Mouse (Mus musculus) adrenal gland, postnatal 36 days (tissue): ENCODE measurements around the gene Pak3. TPM values are rescaled to one million over a fixed set of nuclear protein-coding genes. Genes with fewer than 3 reads are reported as not detected.

Experiments used
- DNase-seq, 2 experiments: peaks; one replicate each; pipeline ENCODE4 v3.0.0; 2021; ENCODE audit warnings: mixed read lengths in 1 of 2
- microRNA-seq: library from miRNA; unstranded; fragments of <30 nt; microRNA quantifications from one replicate; pipeline ENCODE4 v1.2.0, GENCODE M21; 2021
- total RNA-seq, 2 experiments: library from RNA; stranded (reverse); gene quantifications; 2 replicates each; pipeline ENCODE4 v1.2.3; 2021

Gene Pak3
- total RNA-seq, 2 experiments from 2014 or later = 19.6 to 35.2 TPM

- peak; percentile 30 to 42 for DNase-seq
These were observed 146.1 kb downstream of the Pak3 start for GRCm38 (mm10) chrX:143664221-143665150.

GRCm38 (mm10) chrX:143665771-143666170, 147.4 kb downstream of the Pak3 start:
- no peak for DNase-seq

GRCm38 (mm10) chrX:143666991-143667390, 148.6 kb downstream of the Pak3 start:
- no peak for DNase-seq

GRCm38 (mm10) chrX:143668242-143668641, 149.9 kb downstream of the Pak3 start:
- peak; percentile 43 to 51 for DNase-seq

GRCm38 (mm10) chrX:143678566-143678965, 160.2 kb downstream of the Pak3 start:
- DNase-seq = no peak

GRCm38 (mm10) chrX:143722250-143722649, 203.9 kb downstream of the Pak3 start:
- DNase-seq = no peak

GRCm38 (mm10) chrX:143725411-143725810, 207.0 kb downstream of the Pak3 start:
- no peak for DNase-seq

GRCm38 (mm10) chrX:143736035-143736434, 217.6 kb downstream of the Pak3 start:
- peak; percentile 3 to 14 for DNase-seq

- DNase-seq = peak; percentile 27 to 37
These were observed 220.8 kb downstream of the Pak3 start for GRCm38 (mm10) chrX:143739171-143739570.

GRCm38 (mm10) chrX:143762556-143762955, 244.2 kb downstream of the Pak3 start:
- no peak for DNase-seq

- DNase-seq = no peak
These were observed 297.6 kb downstream of the Pak3 start for GRCm38 (mm10) chrX:143815948-143816347.

- no peak for DNase-seq
These were observed 300.6 kb downstream of the Pak3 start for GRCm38 (mm10) chrX:143818961-143819360.

GRCm38 (mm10) chrX:143826521-143826920, 308.1 kb downstream of the Pak3 start:
- no peak for DNase-seq

GRCm38 (mm10) chrX:143827212-143827611, 308.8 kb downstream of the Pak3 start, which contains the start of gene Capn6:
Capn6 (minus strand) TSS chrX:143827414.
- DNase-seq = no peak

GRCm38 (mm10) chrX:143846637-143847036, 328.2 kb downstream of the Pak3 start:
- no peak for DNase-seq

Small RNA genes within 50 kb of the gene (microRNA-seq; reads per million reads assigned to microRNA genes)
- gene Gm47298 = not detected

Other genes with a start within 250 kb of the Pak3 start
- 1 to 10 TPM; 2.3 to 7.4 TPM for gene Chrdl1, start 124.3 kb upstream of the Pak3 start, total RNA-seq